ENCODE assay signal across 14 mouse cellular contexts in the genomic region with DNA sequence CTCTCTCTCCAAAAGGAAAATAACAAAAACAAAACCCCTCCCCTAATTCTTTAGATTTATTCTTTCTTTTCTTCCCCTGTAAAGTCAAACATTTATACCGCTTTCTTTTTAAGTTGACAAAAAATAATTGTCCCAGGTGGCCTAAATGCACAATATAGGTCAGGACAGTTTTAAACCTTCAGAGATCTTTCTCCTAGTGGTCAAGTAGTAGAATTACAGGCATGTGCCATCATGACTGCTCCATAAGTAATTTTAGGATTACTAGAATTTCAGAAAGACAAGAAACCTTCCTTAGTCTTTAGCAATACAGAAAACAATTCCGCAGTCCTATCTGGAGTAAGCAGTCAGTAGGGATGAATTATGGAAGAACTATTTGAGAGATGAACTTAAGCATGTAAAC. TPM values are rescaled to one million over a fixed set of nuclear protein-coding genes. Genes with fewer than 3 reads are reported as not detected.
DNase-seq lines count a peak whose midpoint lies in the region; ATAC-seq and TF ChIP-seq lines count a peak whose summit lies in the region.
"Had no signal": no experiment of that assay in that cellular context is flagged by ENCODE, and none has a peak within 500 bp of the region (broad histone marks: within the 10 kb centered on the region; RNA-seq: fewer than 3 reads in every experiment).

No protein-coding gene starts in this region.

- 93% methylated on average over 2 of the region's 2 CpGs for WGBS in heart, adult 2 months
- WGBS in midbrain, embryonic 14.5 days, result 96% methylated on average over 2 of the region's 2 CpGs
- 91% methylated on average over 2 of the region's 2 CpGs for WGBS in midbrain, embryonic 16.5 days
- WGBS in stomach, postnatal 0 days, result 93% methylated on average over 2 of the region's 2 CpGs

- no peak for ATAC-seq in midbrain, embryonic 14.5 days (ENCODE audit: low FRiP score, low TSS enrichment)
- ATAC-seq in midbrain, embryonic 16.5 days, result no peak
- ATAC-seq in erythroid progenitor cell, adult 5-6 weeks (replicated peaks; ENCODE audit: low FRiP score, poor library complexity, severe bottlenecking), result 0 out of 2 replicates have a peak, but pooled peaks have one; percentile 50
- no peak for ATAC-seq in stomach, postnatal 0 days (ENCODE audit: low FRiP score, low TSS enrichment)
- ATAC-seq: liver, embryonic 12.5 days had no signal

- H3K9me3 ChIP-seq in midbrain, embryonic 14.5 days (ENCODE audit: control insufficient read depth, low read length), result no peaks in the 10 kb centered on the region
- no peaks in the 10 kb centered on the region for H3K9me3 ChIP-seq in midbrain, embryonic 16.5 days (replicated peaks; ENCODE audit: control insufficient read depth, low read length, poor library complexity, severe bottlenecking)
- H3K9me3 ChIP-seq in stomach, postnatal 0 days (ENCODE audit: control insufficient read depth, low read length), result no peaks in the 10 kb centered on the region
- H3K9me3 ChIP-seq: heart, embryonic 10.5 days; liver, embryonic 12.5 days had no signal

- no peak for TF ChIP-seq EP300 in heart, adult 2 months (IDR thresholded peaks at IDR 0.05; ENCODE audit: insufficient read depth, low read depth, low read length)
- TF ChIP-seq EP300 in stomach, postnatal 0 days (optimal IDR thresholded peaks at IDR 0.05), result no peak

- no peaks in the 10 kb centered on the region for H3K27me3 ChIP-seq in heart, adult 2 months (ENCODE audit: control insufficient read depth, insufficient read depth, low read length)
- H3K27me3 ChIP-seq in midbrain, embryonic 14.5 days (ENCODE audit: control insufficient read depth, insufficient read depth, low read length), result no peaks in the 10 kb centered on the region
- H3K27me3 ChIP-seq in midbrain, embryonic 16.5 days (ENCODE audit: control insufficient read depth, insufficient read depth, low read depth, low read length), result no peaks in the 10 kb centered on the region
- H3K27me3 ChIP-seq in stomach, postnatal 0 days (ENCODE audit: control insufficient read depth, insufficient read depth, low read length), result no peaks in the 10 kb centered on the region
- H3K27me3 ChIP-seq: liver, embryonic 12.5 days had no signal

- no peak overlapping the region for H3K4me2 ChIP-seq in midbrain, embryonic 14.5 days (ENCODE audit: low read length)
- H3K4me2 ChIP-seq in midbrain, embryonic 16.5 days (ENCODE audit: low read length), result no peak overlapping the region
- H3K4me2 ChIP-seq in stomach, postnatal 0 days (replicated peaks; ENCODE audit: low read depth), result no peak overlapping the region
- H3K4me2 ChIP-seq: liver, embryonic 12.5 days had no signal

- no peak for TF ChIP-seq POLR2A in heart, adult 2 months (IDR thresholded peaks at IDR 0.05; ENCODE audit: insufficient read depth, low read depth, low read length)

- H3K27ac ChIP-seq in heart, adult 2 months, result no peak overlapping the region
- no peak overlapping the region for H3K27ac ChIP-seq in midbrain, embryonic 14.5 days (replicated peaks; ENCODE audit: low read depth, low read length)
- no peak overlapping the region for H3K27ac ChIP-seq in midbrain, embryonic 16.5 days (ENCODE audit: low read length)
- H3K27ac ChIP-seq in stomach, postnatal 0 days (replicated peaks), result no peak overlapping the region
- H3K27ac ChIP-seq: heart, embryonic 10.5 days; liver, embryonic 12.5 days; macrophage had no signal

- H3K79me2 ChIP-seq in heart, adult 2 months (replicated peaks; ENCODE audit: control insufficient read depth, insufficient read depth, low read length), result peaks cover 6% of the 10 kb centered on the region

- intact Hi-C loops in heart, adult 2 months (cut with DNase I), result loop anchor here (10.0 kb wide), 1 partner anchor 1784 kb away; a partner anchor contains a TSS

- H3K9ac ChIP-seq in heart, adult 2 months (ENCODE audit: low read depth, low read length), result no peak overlapping the region
- H3K9ac ChIP-seq in midbrain, embryonic 14.5 days (replicated peaks; ENCODE audit: low read length), result no peak overlapping the region
- no peak overlapping the region for H3K9ac ChIP-seq in midbrain, embryonic 16.5 days (ENCODE audit: low read depth, low read length)
- no peak overlapping the region for H3K9ac ChIP-seq in stomach, postnatal 0 days (ENCODE audit: low read length)
- H3K9ac ChIP-seq: liver, embryonic 12.5 days had no signal

- peaks cover 44% of the 10 kb centered on the region for H3K36me3 ChIP-seq in heart, adult 2 months (ENCODE audit: control insufficient read depth, insufficient read depth, low read length)
- H3K36me3 ChIP-seq in midbrain, embryonic 14.5 days (ENCODE audit: control insufficient read depth, insufficient read depth, low read length), result peaks cover 51% of the 10 kb centered on the region
- H3K36me3 ChIP-seq in midbrain, embryonic 16.5 days (ENCODE audit: control insufficient read depth, insufficient read depth, low read length), result peaks cover 25% of the 10 kb centered on the region
- peaks cover 14% of the 10 kb centered on the region for H3K36me3 ChIP-seq in stomach, postnatal 0 days (ENCODE audit: control insufficient read depth, insufficient read depth, low read length)

- TF ChIP-seq CTCF in heart, adult 2 months (IDR thresholded peaks at IDR 0.05), result peak; percentile 75
- peak; percentile 62 for TF ChIP-seq CTCF in stomach, postnatal 0 days (IDR thresholded peaks at IDR 0.05; ENCODE audit: low read depth)

- H3K4me3 ChIP-seq in heart, adult 2 months, result no peak overlapping the region
- no peak overlapping the region for H3K4me3 ChIP-seq in midbrain, embryonic 14.5 days (replicated peaks; ENCODE audit: low read depth, low read length)
- no peak overlapping the region for H3K4me3 ChIP-seq in midbrain, embryonic 16.5 days (ENCODE audit: low read depth, low read length)
- no peak overlapping the region for H3K4me3 ChIP-seq in stomach, postnatal 0 days (ENCODE audit: low read depth, low read length)
- H3K4me3 ChIP-seq: heart, embryonic 10.5 days; liver, embryonic 12.5 days; myocyte had no signal

- DNase-seq in heart, adult 2 months, result no peak
- DNase-seq in heart, adult 9 months (ENCODE audit: low spot score in 2 of 2), result no peak
- peak; percentile 16 for DNase-seq in midbrain, embryonic 14.5 days
- no peak for DNase-seq in stomach, postnatal 0 days (ENCODE audit: low spot score)
- DNase-seq in yolk sac, embryonic 10.5 days (ENCODE audit: low spot score), result no peak
- DNase-seq in cerebellum, adult 9-11 months, result no peak
- DNase-seq: adrenal gland, postnatal 25 days; kidney, adult 8-10 months had no signal

- peaks cover 7% of the 10 kb centered on the region for H3K4me1 ChIP-seq in heart, adult 2 months (ENCODE audit: control insufficient read depth, insufficient read depth, low read length)
- peaks cover 23% of the 10 kb centered on the region for H3K4me1 ChIP-seq in midbrain, embryonic 14.5 days (ENCODE audit: control insufficient read depth, insufficient read depth, low read length)
- peaks cover 21% of the 10 kb centered on the region for H3K4me1 ChIP-seq in midbrain, embryonic 16.5 days (ENCODE audit: control insufficient read depth, insufficient read depth, low read length)
- H3K4me1 ChIP-seq in stomach, postnatal 0 days (replicated peaks; ENCODE audit: control insufficient read depth, insufficient read depth), result peaks cover 4% of the 10 kb centered on the region; the same call in 1 of the 2 replicates

RNA-seq across cellular contexts. Expression of a gene that starts 5.8 kb away (rescaled TPM):
- 100 to 1,000 TPM; 148 to 170 TPM for total RNA-seq in heart, adult 2 months (2021)
- polyA plus RNA-seq in heart, adult 2 months (2012; rRNA removed), result 74.9 and 150 TPM in 2 replicates
- 148 and 150 TPM in 2 replicates for polyA plus RNA-seq in midbrain, embryonic 14.5 days (2014; fragmentation: Nextera tagmentation; extraction: Ambion mirVana)
- polyA plus RNA-seq in midbrain, embryonic 16.5 days (2015; fragmentation: Nextera tagmentation; extraction: Ambion mirVana), result 126 TPM in 2 replicates
- total RNA-seq in erythroid progenitor cell, adult 5-6 weeks (2015; ENCODE audit: low replicate concordance), result 49.5 and 68.1 TPM in 2 replicates
- 41.8 and 83.7 TPM in 2 replicates for total RNA-seq in erythroid progenitor cell, adult 5-6 weeks (2017; ENCODE audit: low replicate concordance)
- 147 and 149 TPM in 2 replicates for polyA plus RNA-seq in stomach, postnatal 0 days (2015; fragmentation: Nextera tagmentation; extraction: Ambion mirVana)
